Mouse (Mus musculus) E14TG2a.4 (cell line): ENCODE measurements around the gene Snap91.

ENCODE experiments used
- CTCF ChIP-seq: conservative IDR thresholded peaks from 2 replicates; pipeline ENCODE4 v1.5.1; 2014; ENCODE audit warnings: low read length
- NANOG ChIP-seq: IDR thresholded peaks from 2 replicates; pipeline ENCODE4 v1.6.1; 2014; ENCODE audit warnings: borderline replicate concordance, low read length, mixed read lengths

GRCm38 (mm10) chr9:86742959-86743911 lies 137.2 kb downstream of the Snap91 start, which contains the start of gene Prss35:
- no peak for TF ChIP-seq CTCF
- TF ChIP-seq NANOG = no peak
